Mouse (Mus musculus): Measurements from ENCODE around the gene Ranbp17. TPM values are rescaled to one million over a fixed set of nuclear protein-coding genes. Genes with fewer than 3 reads are reported as not detected.

Gene Ranbp17
- polyA plus RNA-seq, 1 experiment from 2014 or later = 13.5 TPM

- Histone ChIP-seq H3K9ac (peak overlapping the region; percentile 65), H3K4me3 (peak overlapping the region; percentile 47), H3K27ac (0 out of 2 replicates have a peak overlapping the region, but pooled peaks have one; percentile 26), H3K4me2 (replicated peaks) (peak overlapping the region; percentile 66), H3K36me3 (no peaks in the 10 kb centered on the region), H3K9me3 (no peaks in the 10 kb centered on the region), H3K27me3 (replicated peaks) (peaks cover 98% of the 10 kb centered on the region), H3K4me1 (peaks cover 35% of the 10 kb centered on the region)
- WGBS = under 1% methylated on average over 45 of the region's 45 CpGs
- no peak for ATAC-seq (ENCODE audit: low FRiP score, low read depth)
These were observed 313.4 kb downstream of the Ranbp17 start for GRCm38 (mm10) chr11:33199906-33200763.

GRCm38 (mm10) chr11:33199117-33199514, 314.4 kb downstream of the Ranbp17 start:
- Histone ChIP-seq H3K4me2 (replicated peaks) (peak overlapping the region; percentile 66), H3K9me3 (no peaks in the 10 kb centered on the region), H3K27ac (no peak overlapping the region), H3K27me3 (replicated peaks) (peaks cover 95% of the 10 kb centered on the region), H3K4me3 (peak overlapping the region; percentile 47), H3K4me1 (peaks cover 33% of the 10 kb centered on the region), H3K36me3 (no peaks in the 10 kb centered on the region), H3K9ac (peak overlapping the region; percentile 65; the same call in 1 of the 2 replicates)
- WGBS = 2% methylated on average over 15 of the region's 15 CpGs
- no peak for ATAC-seq (ENCODE audit: low FRiP score, low read depth)

GRCm38 (mm10) chr11:33198351-33199116, 315.0 kb downstream of the Ranbp17 start:
- Histone ChIP-seq H3K9ac (0 out of 2 replicates have a peak overlapping the region, but pooled peaks have one; percentile 17), H3K4me2 (replicated peaks) (peak overlapping the region; percentile 66), H3K4me3 (peak overlapping the region; percentile 47), H3K27me3 (replicated peaks) (peaks cover 95% of the 10 kb centered on the region), H3K9me3 (no peaks in the 10 kb centered on the region), H3K27ac (no peak overlapping the region), H3K4me1 (peaks cover 32% of the 10 kb centered on the region), H3K36me3 (no peaks in the 10 kb centered on the region)
- no peak for ATAC-seq (ENCODE audit: low FRiP score, low read depth)
- 15% methylated on average over 22 of the region's 22 CpGs for WGBS

- peaks cover 25% of the 10 kb centered on the region for H3K4me1 ChIP-seq
- no peak overlapping the region for H3K27ac ChIP-seq
- H3K27me3 ChIP-seq (replicated peaks) = peaks cover 94% of the 10 kb centered on the region
- no peak overlapping the region for H3K9ac ChIP-seq
- 10% methylated on average over 15 of the region's 15 CpGs for WGBS
- H3K36me3 ChIP-seq = no peaks in the 10 kb centered on the region
- no peak for ATAC-seq (ENCODE audit: low FRiP score, low read depth)
- H3K4me3 ChIP-seq = no peak overlapping the region
- no peaks in the 10 kb centered on the region for H3K9me3 ChIP-seq
- peak overlapping the region; percentile 66 for H3K4me2 ChIP-seq (replicated peaks)
These were observed 315.9 kb downstream of the Ranbp17 start for GRCm38 (mm10) chr11:33197673-33198072.

GRCm38 (mm10) chr11:33197133-33197514, 316.4 kb downstream of the Ranbp17 start:
- peaks cover 89% of the 10 kb centered on the region for H3K27me3 ChIP-seq (replicated peaks)
- H3K4me3 ChIP-seq = no peak overlapping the region
- H3K27ac ChIP-seq = no peak overlapping the region
- no peak for ATAC-seq (ENCODE audit: low FRiP score, low read depth)
- no peaks in the 10 kb centered on the region for H3K36me3 ChIP-seq
- WGBS = 19% methylated on average over 13 of the region's 13 CpGs
- no peaks in the 10 kb centered on the region for H3K9me3 ChIP-seq
- peaks cover 23% of the 10 kb centered on the region for H3K4me1 ChIP-seq
- no peak overlapping the region for H3K9ac ChIP-seq
- H3K4me2 ChIP-seq (replicated peaks) = peak overlapping the region; percentile 66

- Histone ChIP-seq H3K4me3 (no peak overlapping the region), H3K9me3 (no peaks in the 10 kb centered on the region), H3K36me3 (no peaks in the 10 kb centered on the region), H3K27ac (no peak overlapping the region), H3K4me1 (peaks cover 23% of the 10 kb centered on the region), H3K27me3 (replicated peaks) (peaks cover 85% of the 10 kb centered on the region), H3K4me2 (replicated peaks) (peak overlapping the region; percentile 66; the same call in 1 of the 2 replicates), H3K9ac (no peak overlapping the region)
- 6% methylated on average over 24 of the region's 24 CpGs for WGBS
- ATAC-seq (ENCODE audit: low FRiP score, low read depth) = no peak
These were observed 317.0 kb downstream of the Ranbp17 start for GRCm38 (mm10) chr11:33196447-33197132.

GRCm38 (mm10) chr11:33195531-33196446, 317.8 kb downstream of the Ranbp17 start:
- no peak overlapping the region for H3K9ac ChIP-seq
- H3K4me1 ChIP-seq = peaks cover 19% of the 10 kb centered on the region
- H3K36me3 ChIP-seq = no peaks in the 10 kb centered on the region
- no peak overlapping the region for H3K4me3 ChIP-seq
- no peak overlapping the region for H3K27ac ChIP-seq
- 1% methylated on average over 25 of the region's 25 CpGs for WGBS
- peak overlapping the region; percentile 66; the same call in 1 of the 2 replicates for H3K4me2 ChIP-seq (replicated peaks)
- H3K27me3 ChIP-seq (replicated peaks) = peaks cover 85% of the 10 kb centered on the region
- H3K9me3 ChIP-seq = no peaks in the 10 kb centered on the region
- peak; percentile 49 for ATAC-seq (ENCODE audit: low FRiP score, low read depth)

- Histone ChIP-seq H3K27me3 (replicated peaks) (peaks cover 82% of the 10 kb centered on the region), H3K4me1 (peaks cover 13% of the 10 kb centered on the region), H3K36me3 (no peaks in the 10 kb centered on the region), H3K9me3 (no peaks in the 10 kb centered on the region), H3K4me3 (no peak overlapping the region), H3K9ac (no peak overlapping the region), H3K4me2 (replicated peaks) (no peak overlapping the region), H3K27ac (no peak overlapping the region)
- 11% methylated on average over 7 of the region's 7 CpGs for WGBS
- no peak for ATAC-seq (ENCODE audit: low FRiP score, low read depth)
These were observed 318.5 kb downstream of the Ranbp17 start for GRCm38 (mm10) chr11:33195061-33195460.

- H3K9me3 ChIP-seq = no peaks in the 10 kb centered on the region
- ATAC-seq (ENCODE audit: low FRiP score, low read depth) = peak; percentile 31; the same call in 1 of the 2 replicates
- H3K4me1 ChIP-seq = peaks cover 13% of the 10 kb centered on the region
- peak overlapping the region; percentile 31 for H3K4me2 ChIP-seq (replicated peaks)
- H3K27me3 ChIP-seq (replicated peaks) = peaks cover 69% of the 10 kb centered on the region
- H3K36me3 ChIP-seq = no peaks in the 10 kb centered on the region
- no peak overlapping the region for H3K9ac ChIP-seq
- no peak overlapping the region for H3K27ac ChIP-seq
- 2% methylated on average over 12 of the region's 12 CpGs for WGBS
- H3K4me3 ChIP-seq = no peak overlapping the region
These were observed 319.9 kb downstream of the Ranbp17 start for GRCm38 (mm10) chr11:33193695-33194094.

- peaks cover 13% of the 10 kb centered on the region; the same call in 1 of the 2 replicates for H3K4me1 ChIP-seq
- ATAC-seq (ENCODE audit: low FRiP score, low read depth) = no peak
- H3K27ac ChIP-seq = no peak overlapping the region
- H3K9ac ChIP-seq = no peak overlapping the region
- H3K27me3 ChIP-seq (replicated peaks) = peaks cover 13% of the 10 kb centered on the region
- H3K4me2 ChIP-seq (replicated peaks) = no peak overlapping the region
- no peaks in the 10 kb centered on the region for H3K9me3 ChIP-seq
- no peaks in the 10 kb centered on the region for H3K36me3 ChIP-seq
- no peak overlapping the region for H3K4me3 ChIP-seq
- 84% methylated on average over 3 of the region's 3 CpGs for WGBS
These were observed 331.7 kb downstream of the Ranbp17 start for GRCm38 (mm10) chr11:33181804-33182203.

- H3K4me3 ChIP-seq = peak overlapping the region; percentile 5; the same call in 1 of the 2 replicates
- H3K36me3 ChIP-seq = no peaks in the 10 kb centered on the region
- ATAC-seq (ENCODE audit: low FRiP score, low read depth) = no peak
- no peak overlapping the region for H3K27ac ChIP-seq
- H3K9ac ChIP-seq = 0 out of 2 replicates have a peak overlapping the region, but pooled peaks have one; percentile 26
- H3K27me3 ChIP-seq (replicated peaks) = peaks cover 21% of the 10 kb centered on the region
- WGBS = 2% methylated on average over 18 of the region's 18 CpGs
- no peaks in the 10 kb centered on the region for H3K9me3 ChIP-seq
- peak overlapping the region; percentile 54 for H3K4me2 ChIP-seq (replicated peaks)
- peaks cover 13% of the 10 kb centered on the region; the same call in 1 of the 2 replicates for H3K4me1 ChIP-seq
These were observed 332.8 kb downstream of the Ranbp17 start for GRCm38 (mm10) chr11:33180701-33181116.

Measured in neural tube, embryonic 12.5 days (tissue).